Mouse (Mus musculus) thymus, postnatal 25 days (tissue): Measurements from ENCODE around the gene Efhc1.
"Not testable (repeated sequence)": the region's sequence is repeated elsewhere in the genome, so short reads cannot be mapped to it uniquely, and the experiment has no call there.

Source experiments
- DNase-seq: peaks from one replicate; pipeline ENCODE4 v3.0.0; 2022

The Efhc1 gene

GRCm38 (mm10) chr1:20951300-20951763 lies at the start of gene Efhc1:
Efhc1 (plus strand) TSS chr1:20951626.
- peak; percentile 85 for DNase-seq

- DNase-seq = no peak
These were observed 45.8 kb upstream of the Efhc1 start for GRCm38 (mm10) chr1:20905501-20906127.

GRCm38 (mm10) chr1:20906128-20906515 lies 45.3 kb upstream of the Efhc1 start:
- no peak for DNase-seq

GRCm38 (mm10) chr1:20908541-20908940 lies 42.9 kb upstream of the Efhc1 start:
- DNase-seq = no peak

GRCm38 (mm10) chr1:20912115-20912514 lies 39.3 kb upstream of the Efhc1 start:
- DNase-seq = no peak

- DNase-seq = peak; percentile 44
These were observed 38.8 kb upstream of the Efhc1 start for GRCm38 (mm10) chr1:20912527-20913171.

- DNase-seq = no peak
These were observed 36.7 kb upstream of the Efhc1 start for GRCm38 (mm10) chr1:20914769-20915168.

GRCm38 (mm10) chr1:20915608-20916007 lies 35.8 kb upstream of the Efhc1 start:
- no peak for DNase-seq

- DNase-seq = no peak
These were observed 33.9 kb upstream of the Efhc1 start for GRCm38 (mm10) chr1:20917496-20918050.

GRCm38 (mm10) chr1:20919728-20920127 lies 31.7 kb upstream of the Efhc1 start:
- DNase-seq = no peak

GRCm38 (mm10) chr1:20921081-20921528 lies 30.3 kb upstream of the Efhc1 start:
- DNase-seq = no peak

- DNase-seq = no peak
These were observed 28.6 kb upstream of the Efhc1 start for GRCm38 (mm10) chr1:20922612-20923399.

GRCm38 (mm10) chr1:20925324-20925723 lies 26.1 kb upstream of the Efhc1 start:
- DNase-seq = not testable (repeated sequence)

GRCm38 (mm10) chr1:20925926-20926325 lies 25.5 kb upstream of the Efhc1 start:
- DNase-seq = no peak

- DNase-seq = no peak
These were observed 25.1 kb upstream of the Efhc1 start for GRCm38 (mm10) chr1:20926376-20926775.

GRCm38 (mm10) chr1:20928487-20928886 lies 22.9 kb upstream of the Efhc1 start:
- DNase-seq = no peak

GRCm38 (mm10) chr1:20933457-20933856 lies 18.0 kb upstream of the Efhc1 start:
- peak; percentile 72 for DNase-seq

- DNase-seq = no peak
These were observed 16.3 kb upstream of the Efhc1 start for GRCm38 (mm10) chr1:20935106-20935505.

GRCm38 (mm10) chr1:20939046-20939445 lies 12.4 kb upstream of the Efhc1 start:
- peak; percentile 64 for DNase-seq

GRCm38 (mm10) chr1:20940151-20940550 lies 11.3 kb upstream of the Efhc1 start:
- peak; percentile 72 for DNase-seq

- no peak for DNase-seq
These were observed 10.1 kb upstream of the Efhc1 start for GRCm38 (mm10) chr1:20941322-20941721.

GRCm38 (mm10) chr1:20941857-20942256 lies 9.6 kb upstream of the Efhc1 start:
- DNase-seq = no peak

GRCm38 (mm10) chr1:20943016-20943415 lies 8.4 kb upstream of the Efhc1 start:
- DNase-seq = no peak
